Mouse (Mus musculus): ENCODE data around the gene Vamp2. TPM values are rescaled to one million over a fixed set of nuclear protein-coding genes. Genes with fewer than 3 reads are reported as not detected.

The Vamp2 gene
- polyA plus RNA-seq, 1 experiment from 2014 or later = 174 TPM

DNA sequence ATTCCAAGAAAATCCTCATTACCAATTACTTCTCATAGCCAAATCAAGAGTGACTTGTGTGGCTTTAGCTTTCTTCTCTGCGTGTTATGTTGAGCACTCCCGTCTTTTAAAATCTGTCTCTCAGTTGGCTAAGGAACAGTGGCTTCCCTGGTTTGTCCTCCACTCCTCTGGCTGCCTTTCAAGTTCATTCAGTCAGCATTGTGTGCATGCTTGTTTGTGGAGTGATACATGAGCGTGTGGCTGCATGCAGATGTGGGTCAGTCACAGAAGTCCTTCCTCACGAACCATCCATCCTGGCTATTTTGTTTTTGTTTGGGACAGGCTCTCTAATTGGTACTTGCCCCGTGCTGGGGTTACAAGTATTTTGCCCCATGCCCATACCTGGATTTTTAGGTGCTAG is 11.7 kb upstream of the Vamp2 start:
- no peak overlapping the region for H3K4me2 ChIP-seq (replicated peaks)
- H3K9ac ChIP-seq = no peak overlapping the region
- H3K27me3 ChIP-seq (replicated peaks) = no peaks in the 10 kb centered on the region
- no peak overlapping the region for H3K27ac ChIP-seq
- H3K4me3 ChIP-seq = no peak overlapping the region
- ATAC-seq (ENCODE audit: low FRiP score, low read depth) = no peak
- H3K4me1 ChIP-seq = peaks cover 8% of the 10 kb centered on the region; the same call in 1 of the 2 replicates
- 69% methylated on average over 5 of the region's 5 CpGs for WGBS
- H3K9me3 ChIP-seq = no peaks in the 10 kb centered on the region
- H3K36me3 ChIP-seq = no peaks in the 10 kb centered on the region

DNA sequence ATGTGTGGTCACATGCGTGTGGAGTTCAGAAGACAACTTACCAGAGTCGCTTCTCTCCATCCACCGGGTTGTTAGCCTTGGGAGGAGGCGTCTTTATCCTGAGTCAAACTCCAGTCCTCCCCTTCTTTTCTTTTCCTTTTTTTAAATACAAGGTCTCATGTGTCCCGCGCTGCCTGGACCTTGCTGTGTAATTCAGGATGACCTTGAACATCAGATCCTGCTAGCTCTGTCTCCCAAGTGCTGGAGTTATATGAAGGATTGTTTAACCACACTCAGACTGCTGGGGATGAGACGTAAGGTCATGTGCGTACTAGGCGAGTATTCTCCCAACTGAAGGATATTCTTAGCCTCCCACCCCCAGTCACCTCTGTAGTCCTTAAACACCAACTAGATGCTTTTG is 11.0 kb upstream of the Vamp2 start:
- Histone ChIP-seq H3K4me1 (peaks cover 2% of the 10 kb centered on the region; the same call in 1 of the 2 replicates), H3K4me2 (replicated peaks) (no peak overlapping the region), H3K9me3 (no peaks in the 10 kb centered on the region), H3K4me3 (no peak overlapping the region), H3K9ac (no peak overlapping the region), H3K36me3 (no peaks in the 10 kb centered on the region), H3K27ac (no peak overlapping the region), H3K27me3 (replicated peaks) (no peaks in the 10 kb centered on the region)
- 89% methylated on average over 9 of the region's 9 CpGs for WGBS
- ATAC-seq (ENCODE audit: low FRiP score, low read depth) = no peak

DNA sequence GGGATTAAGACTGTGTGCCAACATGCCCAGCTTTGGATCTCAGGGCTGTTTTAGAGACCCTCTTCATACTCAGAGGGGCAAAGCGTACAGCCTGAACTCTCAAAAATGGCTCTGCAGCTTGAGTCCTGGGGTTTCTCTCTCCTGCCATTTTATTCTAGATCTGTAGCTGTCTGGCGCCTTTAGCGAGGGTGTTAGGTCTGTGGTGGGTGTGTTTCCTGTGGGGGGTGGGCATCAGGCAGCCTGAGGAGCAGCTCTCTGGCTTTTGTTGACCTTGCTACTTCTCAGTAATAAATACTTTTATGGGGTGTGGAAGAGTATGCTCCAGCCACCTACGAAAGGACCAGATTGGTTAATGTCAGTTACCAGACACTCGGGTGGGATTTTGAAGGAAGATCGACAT is 10.2 kb upstream of the Vamp2 start:
- 73% methylated on average over 6 of the region's 6 CpGs for WGBS
- ATAC-seq (ENCODE audit: low FRiP score, low read depth) = no peak
- no peaks in the 10 kb centered on the region for H3K36me3 ChIP-seq
- no peak overlapping the region for H3K4me3 ChIP-seq
- no peak overlapping the region for H3K9ac ChIP-seq
- no peaks in the 10 kb centered on the region for H3K9me3 ChIP-seq
- no peak overlapping the region for H3K4me2 ChIP-seq (replicated peaks)
- H3K27ac ChIP-seq = no peak overlapping the region
- H3K27me3 ChIP-seq (replicated peaks) = no peaks in the 10 kb centered on the region
- H3K4me1 ChIP-seq = no peaks in the 10 kb centered on the region

DNA sequence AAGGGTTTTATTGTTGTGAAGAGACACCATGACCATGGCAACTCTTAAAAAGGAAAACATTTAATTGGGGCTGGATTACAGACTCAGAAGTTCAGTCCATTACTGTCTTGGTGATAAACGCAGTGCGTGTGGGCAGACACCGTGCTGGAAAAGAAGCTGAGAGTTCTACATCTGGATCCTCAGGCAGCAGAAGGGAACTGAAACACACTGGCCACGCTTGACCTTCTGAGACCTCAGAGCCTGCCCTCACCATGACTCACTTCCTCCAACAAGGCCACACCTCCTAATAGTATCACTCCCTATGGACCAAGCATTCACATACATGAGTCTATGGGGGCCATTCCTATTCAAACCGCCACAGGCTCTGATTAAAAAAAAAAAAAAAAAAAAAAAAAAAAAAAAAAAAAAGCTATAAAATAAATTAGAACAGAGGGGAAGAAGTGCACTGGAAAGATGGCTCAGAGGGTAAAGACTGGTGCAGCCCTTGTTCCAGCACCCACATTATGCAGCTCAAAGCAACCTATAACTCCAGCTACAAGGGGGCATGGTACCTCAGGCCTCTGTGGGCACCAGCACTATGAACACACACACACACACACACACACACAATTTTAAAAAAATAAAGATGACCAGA is 9.4 kb upstream of the Vamp2 start:
- WGBS = 75% methylated on average over 5 of the region's 5 CpGs
- Histone ChIP-seq H3K27me3 (replicated peaks) (no peaks in the 10 kb centered on the region), H3K4me2 (replicated peaks) (no peak overlapping the region), H3K9ac (no peak overlapping the region), H3K9me3 (no peaks in the 10 kb centered on the region), H3K36me3 (no peaks in the 10 kb centered on the region), H3K4me3 (no peak overlapping the region), H3K4me1 (no peaks in the 10 kb centered on the region), H3K27ac (no peak overlapping the region)
- ATAC-seq (ENCODE audit: low FRiP score, low read depth) = no peak

DNA sequence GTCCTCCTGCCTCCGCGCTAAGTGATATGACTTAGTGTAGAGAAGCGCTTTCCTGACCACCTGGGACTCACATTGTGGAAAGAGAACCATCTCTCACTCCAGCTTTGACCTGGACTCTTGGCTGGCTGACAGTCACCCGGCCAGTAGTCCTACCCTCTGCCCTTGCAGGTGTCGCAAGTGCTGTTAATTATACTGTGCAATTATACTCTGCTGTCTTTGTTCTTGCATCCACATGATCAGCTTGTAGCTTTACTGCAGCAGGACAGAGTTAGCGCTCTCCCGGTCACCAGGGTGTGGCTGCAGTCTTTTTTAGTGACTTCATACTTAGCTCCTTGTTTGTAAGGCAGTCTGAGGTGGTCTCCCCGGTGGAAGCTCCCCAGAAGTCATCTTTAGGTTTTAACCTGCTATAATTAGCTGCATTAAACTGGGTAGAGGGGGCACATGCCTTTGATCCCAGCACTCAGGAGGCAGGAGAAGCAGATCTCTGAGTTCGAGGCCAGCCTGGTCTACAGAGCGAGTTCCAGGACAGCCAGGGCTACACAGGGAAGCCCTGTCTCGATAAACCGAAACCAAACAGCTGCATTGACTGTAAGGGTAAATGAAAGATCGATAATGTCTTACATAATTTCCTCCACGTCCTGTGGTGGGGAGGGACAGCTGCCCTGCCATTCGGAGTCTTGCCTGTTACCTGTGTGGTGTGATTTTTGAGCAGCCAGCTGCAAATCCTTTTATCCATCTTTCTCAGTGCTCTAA is 8.0 kb upstream of the Vamp2 start:
- H3K9ac ChIP-seq = no peak overlapping the region
- no peak overlapping the region for H3K4me2 ChIP-seq (replicated peaks)
- no peak for ATAC-seq (ENCODE audit: low FRiP score, low read depth)
- H3K36me3 ChIP-seq = no peaks in the 10 kb centered on the region
- 82% methylated on average over 15 of the region's 15 CpGs for WGBS
- H3K9me3 ChIP-seq = no peaks in the 10 kb centered on the region
- H3K27ac ChIP-seq = no peak overlapping the region
- H3K4me3 ChIP-seq = no peak overlapping the region
- H3K4me1 ChIP-seq = no peaks in the 10 kb centered on the region
- H3K27me3 ChIP-seq (replicated peaks) = no peaks in the 10 kb centered on the region

DNA sequence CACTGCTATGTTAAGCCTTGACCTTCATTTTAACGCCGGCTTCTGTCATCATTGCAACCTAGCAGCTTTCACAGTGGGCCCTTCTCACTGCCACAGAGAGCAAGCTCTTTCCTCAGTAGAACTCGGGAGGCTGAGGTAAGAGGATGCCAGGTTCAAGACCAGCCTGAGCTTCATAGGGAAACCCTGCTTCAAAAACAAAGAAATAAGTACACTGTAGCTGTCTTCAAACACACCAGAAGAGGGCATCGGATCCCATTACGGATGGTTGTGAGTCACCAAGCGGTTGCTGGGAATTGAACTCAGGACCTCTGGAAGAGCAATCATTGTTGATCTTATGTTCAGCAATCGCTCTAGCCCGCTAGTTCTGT is 7.5 kb upstream of the Vamp2 start:
- no peaks in the 10 kb centered on the region for H3K9me3 ChIP-seq
- no peak overlapping the region for H3K27ac ChIP-seq
- no peak overlapping the region for H3K4me2 ChIP-seq (replicated peaks)
- 90% methylated on average over 8 of the region's 8 CpGs for WGBS
- H3K36me3 ChIP-seq = no peaks in the 10 kb centered on the region
- no peak overlapping the region for H3K9ac ChIP-seq
- no peaks in the 10 kb centered on the region for H3K27me3 ChIP-seq (replicated peaks)
- ATAC-seq (ENCODE audit: low FRiP score, low read depth) = no peak
- H3K4me1 ChIP-seq = no peaks in the 10 kb centered on the region
- H3K4me3 ChIP-seq = no peak overlapping the region

DNA sequence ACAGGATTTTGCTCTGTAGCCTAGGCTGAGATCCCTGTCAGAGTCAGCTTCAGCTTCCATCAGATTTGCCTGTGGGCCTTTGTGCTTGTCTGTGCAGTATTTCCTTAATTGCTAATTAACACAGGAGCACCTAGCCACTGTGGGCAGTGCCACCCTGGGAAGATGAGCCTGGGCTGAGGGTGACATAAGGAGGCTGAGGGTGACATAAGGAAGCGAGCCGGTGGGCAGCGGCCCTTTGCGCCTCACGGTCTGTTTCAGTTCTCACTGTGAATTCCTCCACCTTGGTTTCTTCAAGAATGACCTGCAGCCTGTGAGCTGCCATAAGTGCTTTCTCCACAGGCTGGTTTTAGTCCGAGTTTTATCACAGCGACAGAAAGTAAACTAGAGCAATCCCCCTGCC is 6.7 kb upstream of the Vamp2 start:
- H3K4me1 ChIP-seq = no peaks in the 10 kb centered on the region
- no peaks in the 10 kb centered on the region for H3K9me3 ChIP-seq
- no peaks in the 10 kb centered on the region for H3K27me3 ChIP-seq (replicated peaks)
- no peak for ATAC-seq (ENCODE audit: low FRiP score, low read depth)
- H3K36me3 ChIP-seq = no peaks in the 10 kb centered on the region
- no peak overlapping the region for H3K9ac ChIP-seq
- H3K4me2 ChIP-seq (replicated peaks) = no peak overlapping the region
- 88% methylated on average over 7 of the region's 7 CpGs for WGBS
- H3K27ac ChIP-seq = no peak overlapping the region
- no peak overlapping the region for H3K4me3 ChIP-seq

DNA sequence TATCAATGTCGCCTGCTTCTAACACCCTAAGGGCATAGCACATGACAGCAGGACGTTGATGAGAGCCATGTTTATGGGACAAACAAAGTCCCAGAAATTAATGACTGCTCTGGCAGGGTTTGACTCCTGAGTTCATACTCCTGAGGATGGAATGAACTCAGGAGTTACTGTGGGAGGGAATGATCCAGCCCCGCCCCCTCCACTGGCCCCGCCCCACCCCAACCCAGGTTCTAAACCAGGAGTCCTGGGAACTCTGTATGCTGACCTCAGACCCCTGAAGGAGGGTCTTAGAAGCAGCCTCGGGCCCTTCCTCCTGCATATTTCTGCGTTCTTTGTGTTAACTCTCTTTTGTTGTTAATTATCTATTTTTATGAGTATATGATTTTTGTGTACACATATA is 2.7 kb upstream of the Vamp2 start:
- peaks cover 22% of the 10 kb centered on the region for H3K4me1 ChIP-seq
- H3K36me3 ChIP-seq = 0 out of 2 replicates have a peak, but pooled peaks cover 7% of the 10 kb centered on the region
- no peak overlapping the region for H3K4me2 ChIP-seq (replicated peaks)
- H3K9ac ChIP-seq = no peak overlapping the region
- no peak overlapping the region for H3K4me3 ChIP-seq
- WGBS = 70% methylated on average over 6 of the region's 6 CpGs
- ATAC-seq (ENCODE audit: low FRiP score, low read depth) = no peak
- H3K27me3 ChIP-seq (replicated peaks) = no peaks in the 10 kb centered on the region
- H3K9me3 ChIP-seq = no peaks in the 10 kb centered on the region
- H3K27ac ChIP-seq = no peak overlapping the region

DNA sequence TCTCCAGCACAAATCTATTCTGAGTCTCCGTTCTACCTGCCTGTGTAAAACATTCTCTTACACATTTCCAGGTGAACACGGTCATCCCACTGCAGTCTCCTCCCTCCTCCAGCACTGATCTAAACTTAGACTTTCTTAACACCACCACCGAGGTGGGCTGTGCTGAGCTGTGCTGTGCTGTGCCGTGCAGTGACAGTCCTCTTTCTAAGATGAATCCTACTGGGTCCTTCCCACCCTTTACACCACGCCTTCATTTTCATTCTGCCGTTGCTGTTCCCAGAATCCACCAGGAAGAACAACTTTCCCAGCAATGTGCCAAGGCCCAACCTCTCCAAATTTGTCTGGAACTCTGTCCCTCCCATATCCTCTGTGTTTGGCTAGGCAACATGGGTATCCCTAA is 1.9 kb upstream of the Vamp2 start:
- Histone ChIP-seq H3K4me1 (peaks cover 25% of the 10 kb centered on the region), H3K4me3 (no peak overlapping the region), H3K27me3 (replicated peaks) (no peaks in the 10 kb centered on the region), H3K27ac (no peak overlapping the region), H3K9me3 (no peaks in the 10 kb centered on the region), H3K9ac (no peak overlapping the region), H3K4me2 (replicated peaks) (no peak overlapping the region), H3K36me3 (peaks cover 9% of the 10 kb centered on the region)
- WGBS = 68% methylated on average over 6 of the region's 6 CpGs
- ATAC-seq (ENCODE audit: low FRiP score, low read depth) = no peak

DNA sequence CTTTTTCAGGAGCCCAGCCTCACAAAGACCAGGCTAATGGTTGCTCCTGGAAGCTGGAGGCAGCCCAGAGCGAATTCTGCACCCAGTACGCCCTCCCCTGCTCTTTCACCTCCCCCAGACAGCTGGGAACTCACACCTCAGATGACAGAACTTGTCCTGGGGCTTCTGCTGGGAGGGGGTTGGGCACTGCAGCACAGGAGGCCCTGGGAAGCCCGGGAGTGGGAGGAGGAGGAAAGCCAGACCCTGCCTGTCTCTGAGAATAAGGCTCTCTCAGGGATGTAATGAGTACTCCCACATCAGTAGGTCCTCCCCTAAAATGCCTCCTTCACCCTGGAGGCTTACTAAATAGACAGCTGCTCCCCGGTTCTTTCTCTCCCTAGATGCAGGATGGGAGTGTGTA is 1.2 kb upstream of the Vamp2 start:
- peaks cover 16% of the 10 kb centered on the region for H3K36me3 ChIP-seq
- no peak overlapping the region for H3K9ac ChIP-seq
- H3K27me3 ChIP-seq (replicated peaks) = no peaks in the 10 kb centered on the region
- H3K4me1 ChIP-seq = peaks cover 31% of the 10 kb centered on the region
- ATAC-seq (ENCODE audit: low FRiP score, low read depth) = no peak
- no peak overlapping the region for H3K4me3 ChIP-seq
- 37% methylated on average over 4 of the region's 4 CpGs for WGBS
- no peak overlapping the region for H3K27ac ChIP-seq
- H3K4me2 ChIP-seq (replicated peaks) = 0 out of 2 replicates have a peak overlapping the region, but pooled peaks have one; percentile 96
- no peaks in the 10 kb centered on the region for H3K9me3 ChIP-seq

DNA sequence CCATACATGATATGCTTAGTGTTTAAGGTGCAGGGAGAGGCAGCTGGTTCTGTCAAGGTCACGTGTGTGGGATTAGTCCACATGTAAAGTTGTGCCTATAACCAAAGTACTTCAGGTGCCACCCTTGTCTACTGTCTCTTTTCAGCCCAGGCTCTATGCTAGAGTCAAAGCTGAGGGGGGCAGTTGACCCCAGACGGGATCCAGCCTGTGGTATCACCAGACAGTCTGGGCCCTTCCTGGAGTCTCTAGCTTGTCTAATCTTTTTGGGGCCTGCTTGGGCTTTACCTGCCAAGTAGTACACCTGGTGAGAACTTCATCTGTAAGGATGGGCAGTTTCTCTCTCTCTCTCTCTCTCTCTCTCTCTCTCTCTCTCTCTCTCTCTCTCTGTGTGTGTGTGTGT is 693 bp upstream of the Vamp2 start:
- H3K9ac ChIP-seq = peak overlapping the region; percentile 100
- H3K36me3 ChIP-seq = peaks cover 17% of the 10 kb centered on the region
- H3K9me3 ChIP-seq = no peaks in the 10 kb centered on the region
- no peak overlapping the region for H3K4me3 ChIP-seq
- peak overlapping the region; percentile 96 for H3K4me2 ChIP-seq (replicated peaks)
- H3K4me1 ChIP-seq = peaks cover 34% of the 10 kb centered on the region
- no peaks in the 10 kb centered on the region for H3K27me3 ChIP-seq (replicated peaks)
- 0 out of 2 replicates have a peak overlapping the region, but pooled peaks have one; percentile 91 for H3K27ac ChIP-seq
- WGBS = 64% methylated on average over 2 of the region's 2 CpGs
- no peak for ATAC-seq (ENCODE audit: low FRiP score, low read depth)

DNA sequence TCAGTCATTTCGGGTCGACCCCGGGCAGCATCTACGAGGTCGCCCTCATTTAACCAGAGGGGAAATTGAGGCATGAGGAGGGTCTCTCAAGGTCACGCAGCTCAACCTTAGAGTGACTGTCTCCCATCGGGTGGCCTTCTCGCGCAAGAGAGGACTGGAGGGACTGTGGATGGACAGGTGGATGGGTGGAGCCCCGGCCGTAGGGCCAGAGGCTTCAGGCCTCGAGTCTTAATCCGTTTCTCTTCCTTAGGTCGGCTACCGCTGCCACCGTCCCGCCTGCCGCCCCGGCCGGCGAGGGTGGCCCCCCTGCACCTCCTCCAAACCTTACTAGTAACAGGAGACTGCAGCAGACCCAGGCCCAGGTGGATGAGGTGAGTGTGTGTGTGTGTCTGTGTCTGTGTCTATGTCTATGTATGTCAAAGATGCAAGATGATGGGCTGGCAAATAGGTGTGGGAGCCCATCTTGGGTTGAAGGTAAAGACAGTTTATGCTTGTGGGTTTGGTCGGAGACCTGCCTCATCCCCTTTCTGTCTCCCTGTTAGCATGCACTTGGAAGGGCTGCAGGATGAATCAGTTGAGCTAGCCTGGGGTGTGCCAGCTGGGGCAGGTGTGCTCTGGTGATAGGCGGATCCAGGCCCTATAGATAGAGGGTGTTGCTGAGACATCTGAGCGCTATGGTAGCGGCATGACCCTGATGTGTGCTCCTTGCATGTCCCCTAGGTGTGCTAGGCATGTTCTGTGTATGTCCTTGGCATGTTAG is 746 bp downstream of the Vamp2 start:
- WGBS = 12% methylated on average over 25 of the region's 25 CpGs
- no peaks in the 10 kb centered on the region for H3K9me3 ChIP-seq

More for the DNA sequence above, 746 bp downstream of the Vamp2 start:
- Histone ChIP-seq H3K4me2 (replicated peaks) (peak overlapping the region; percentile 96), H3K36me3 (peaks cover 17% of the 10 kb centered on the region), H3K27me3 (replicated peaks) (no peaks in the 10 kb centered on the region), H3K27ac (peak overlapping the region; percentile 91), H3K4me1 (peaks cover 34% of the 10 kb centered on the region), H3K4me3 (peak overlapping the region; percentile 97), H3K9ac (peak overlapping the region; percentile 100)
- peak; percentile 26 for ATAC-seq (ENCODE audit: low FRiP score, low read depth)

All from neural tube, embryonic 12.5 days (tissue).